In the genomic region with DNA sequence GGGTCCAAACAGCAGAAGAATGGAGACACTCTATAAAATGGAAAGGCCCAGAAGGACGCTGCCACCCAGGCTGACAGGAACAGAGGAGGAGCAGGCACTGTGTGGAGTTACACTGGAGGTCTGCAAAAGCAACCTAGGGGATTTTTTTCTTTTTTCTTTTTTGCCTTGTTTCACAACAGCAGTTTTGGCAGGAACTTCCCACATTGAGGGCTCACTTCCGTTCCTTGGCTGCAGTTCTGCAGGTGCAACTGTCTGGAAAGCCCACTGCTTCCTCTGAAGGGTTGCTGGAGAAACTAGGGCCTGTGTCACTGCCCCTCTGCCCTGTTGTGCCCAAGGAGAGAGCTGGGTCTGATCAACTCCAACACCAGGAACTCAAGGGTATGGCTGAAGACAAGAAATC, we compare ENCODE assay signal across 16 mouse cellular contexts. TPM values are rescaled to one million over a fixed set of nuclear protein-coding genes. Genes with fewer than 3 reads are reported as not detected.
A peak's percentile ranks its signal among the peaks of the same experiment; 100 is the strongest.
DNase-seq lines count a peak whose midpoint lies in the region; ATAC-seq and TF ChIP-seq lines count a peak whose summit lies in the region.
"Had no signal": no experiment of that assay in that cellular context is flagged by ENCODE, and none has a peak within 500 bp of the region (broad histone marks: within the 10 kb centered on the region; RNA-seq: fewer than 3 reads in every experiment).

No protein-coding gene starts in this region.

- H3K27ac ChIP-seq in liver, embryonic 15.5 days (replicated peaks), result 0 out of 2 replicates have a peak overlapping the region, but pooled peaks have one; percentile 24
- H3K27ac ChIP-seq in liver, embryonic 11.5 days (ENCODE audit: low read depth, low read length), result no peak overlapping the region
- H3K27ac ChIP-seq in CH12.LX (ENCODE audit: insufficient read depth, low read depth), result peak overlapping the region; percentile 18; the same call in 1 of the 2 replicates
- no peak overlapping the region for H3K27ac ChIP-seq in cerebellum, adult 2 months (ENCODE audit: insufficient read depth, low read length)
- H3K27ac ChIP-seq: heart, embryonic 15.5 days; hindbrain, embryonic 13.5 days; intestine, embryonic 15.5 days; liver, embryonic 14.5 days had no signal

- 16% methylated on average over 2 of the region's 2 CpGs for WGBS in liver, embryonic 15.5 days (ENCODE audit: insufficient replicate concordance)
- 35% methylated on average over 2 of the region's 2 CpGs for WGBS in liver, embryonic 11.5 days
- WGBS in cerebellum, adult 2 months, result 60% methylated on average over 2 of the region's 2 CpGs

- H3K79me2 ChIP-seq in CH12.LX (replicated peaks; ENCODE audit: control insufficient read depth, extremely low read depth, insufficient read depth, poor library complexity, severe bottlenecking), result no peaks in the 10 kb centered on the region

- no peak overlapping the region for H3K9ac ChIP-seq in liver, embryonic 15.5 days
- H3K9ac ChIP-seq in liver, embryonic 11.5 days (ENCODE audit: low read depth, low read length), result no peak overlapping the region
- 0 out of 2 replicates have a peak overlapping the region, but pooled peaks have one; percentile 7 for H3K9ac ChIP-seq in CH12.LX (ENCODE audit: insufficient read depth, low read depth)
- H3K9ac ChIP-seq: heart, embryonic 15.5 days; hindbrain, embryonic 13.5 days; intestine, embryonic 15.5 days; liver, embryonic 14.5 days had no signal

- TF ChIP-seq EP300 in CH12.LX (IDR thresholded peaks at IDR 0.05; ENCODE audit: low read length), result peak; percentile 83

- dilution Hi-C loops in CH12.LX (cut with MboI; ENCODE audit: extremely low pct_ligation_motif_present, extremely low pct_unique_long_range_greater_than_20kb, low sequenced_read_pairs), result no loop called here

- no peaks in the 10 kb centered on the region for H3K27me3 ChIP-seq in liver, embryonic 15.5 days
- H3K27me3 ChIP-seq in liver, embryonic 11.5 days (replicated peaks; ENCODE audit: control insufficient read depth, insufficient read depth, low read length), result no peaks in the 10 kb centered on the region
- H3K27me3 ChIP-seq in CH12.LX (replicated peaks), result no peaks in the 10 kb centered on the region
- H3K27me3 ChIP-seq in cerebellum, adult 2 months (ENCODE audit: control insufficient read depth, insufficient read depth, low read length), result no peaks in the 10 kb centered on the region
- H3K27me3 ChIP-seq: heart, embryonic 15.5 days; hindbrain, embryonic 13.5 days; intestine, embryonic 15.5 days had no signal

- no peak overlapping the region for H3K4me3 ChIP-seq in liver, embryonic 15.5 days (replicated peaks)
- no peak overlapping the region for H3K4me3 ChIP-seq in liver, embryonic 11.5 days (ENCODE audit: low read depth, low read length)
- no peak overlapping the region for H3K4me3 ChIP-seq in CH12.LX (replicated peaks in 1 of 3; ENCODE audit: low read depth in 2 of 3, low read length in 2 of 3, poor library complexity in 1 of 3)
- H3K4me3 ChIP-seq in cerebellum, adult 2 months (replicated peaks; ENCODE audit: insufficient read depth, low read depth, low read length), result no peak overlapping the region
- H3K4me3 ChIP-seq: heart, embryonic 15.5 days; hindbrain, embryonic 13.5 days; intestine, embryonic 15.5 days had no signal

- ATAC-seq in liver, embryonic 15.5 days (ENCODE audit: insufficient read depth), result no peak
- ATAC-seq in liver, embryonic 11.5 days (replicated peaks; ENCODE audit: low FRiP score), result no peak
- ATAC-seq in megakaryocyte, adult 5-6 weeks (ENCODE audit: poor library complexity, severe bottlenecking), result peak; percentile 93
- ATAC-seq: forebrain, embryonic 14.5 days; intestine, embryonic 15.5 days had no signal

- in situ Hi-C loops in CH12.LX (cut with MboI; ENCODE audit: low pct_ligation_motif_present, low pct_unique_long_range_greater_than_20kb, low sequenced_read_pairs), result no loop called here

- no peak for DNase-seq in liver, embryonic 11.5 days (ENCODE audit: low spot score)
- DNase-seq in CH12.LX (ENCODE audit: extremely low read depth), result peak; percentile 47
- DNase-seq in thymus, postnatal 14 days, result peak; percentile 60
- no peak for DNase-seq in kidney, postnatal 14 days
- DNase-seq in cerebellum, adult 2 months, result no peak
- DNase-seq: adrenal gland, adult 8-10 months; cerebellum, adult 9-11 months; heart, adult 11 months; kidney, postnatal 10 days had no signal

- peaks cover 5% of the 10 kb centered on the region; the same call in 1 of the 2 replicates for H3K4me1 ChIP-seq in liver, embryonic 15.5 days (replicated peaks)
- H3K4me1 ChIP-seq in liver, embryonic 11.5 days (replicated peaks; ENCODE audit: control insufficient read depth, insufficient read depth, low read length), result no peaks in the 10 kb centered on the region
- peaks cover 25 to 92% of the 10 kb centered on the region in 2 experiments for H3K4me1 ChIP-seq in CH12.LX (ENCODE audit: control insufficient read depth in 1 of 2, insufficient read depth in 2 of 2)
- peaks cover 7% of the 10 kb centered on the region for H3K4me1 ChIP-seq in cerebellum, adult 2 months (ENCODE audit: control insufficient read depth, insufficient read depth, low read length)

- H3K9me3 ChIP-seq in liver, embryonic 15.5 days (replicated peaks), result no peaks in the 10 kb centered on the region
- H3K9me3 ChIP-seq in liver, embryonic 11.5 days (ENCODE audit: control insufficient read depth, low read length), result no peaks in the 10 kb centered on the region
- no peaks in the 10 kb centered on the region for H3K9me3 ChIP-seq in CH12.LX (replicated peaks; ENCODE audit: low read length)
- H3K9me3 ChIP-seq: heart, embryonic 15.5 days; hindbrain, embryonic 13.5 days; intestine, embryonic 15.5 days had no signal

- no peak for TF ChIP-seq POLR2A in CH12.LX (IDR thresholded peaks at IDR 0.05; ENCODE audit: low read depth, low read length)
- no peak for TF ChIP-seq POLR2A in cerebellum, adult 2 months (IDR thresholded peaks at IDR 0.05; ENCODE audit: borderline replicate concordance, insufficient read depth, low read length)

- H3K36me3 ChIP-seq in liver, embryonic 15.5 days (replicated peaks), result no peaks in the 10 kb centered on the region
- no peaks in the 10 kb centered on the region for H3K36me3 ChIP-seq in liver, embryonic 11.5 days (ENCODE audit: control insufficient read depth, insufficient read depth, low read length)
- H3K36me3 ChIP-seq in CH12.LX (replicated peaks in 1 of 2; ENCODE audit: control insufficient read depth in 1 of 2, insufficient read depth in 1 of 2, low read length in 1 of 2), result peaks cover 0 to 4% of the 10 kb centered on the region in 2 experiments
- H3K36me3 ChIP-seq: heart, embryonic 15.5 days; hindbrain, embryonic 13.5 days; intestine, embryonic 15.5 days had no signal

- TF ChIP-seq CTCF in CH12.LX (conservative IDR thresholded peaks at IDR 0.05 in 1 of 2, IDR thresholded peaks at IDR 0.05 in 1 of 2; ENCODE audit: low read depth in 2 of 2, low read length in 2 of 2), result no peak
- no peak for TF ChIP-seq CTCF in cerebellum, adult 2 months (IDR thresholded peaks at IDR 0.05; ENCODE audit: borderline replicate concordance, insufficient read depth, low read depth, low read length)

- TF ChIP-seq RAD21 in CH12.LX (IDR thresholded peaks at IDR 0.05; ENCODE audit: low read depth, low read length), result no peak

- H3K4me2 ChIP-seq in liver, embryonic 15.5 days, result no peak overlapping the region
- no peak overlapping the region for H3K4me2 ChIP-seq in liver, embryonic 11.5 days
- 0 out of 2 replicates have a peak overlapping the region, but pooled peaks have one; percentile 21 for H3K4me2 ChIP-seq in CH12.LX (ENCODE audit: insufficient read depth, low read depth, poor library complexity, severe bottlenecking)
- H3K4me2 ChIP-seq: heart, embryonic 15.5 days; hindbrain, embryonic 13.5 days; intestine, embryonic 15.5 days had no signal

TF ChIP-seq in CH12.LX, 34 proteins besides CTCF, POLR2A, EP300 and RAD21 (continues in another document):
- TF ChIP-seq ELF1 (IDR thresholded peaks at IDR 0.05; ENCODE audit: low read depth, low read length), result peak; percentile 64
- no peak for TF ChIP-seq USF1 (IDR thresholded peaks at IDR 0.05; ENCODE audit: low read depth, low read length)
- peak; percentile 85 for TF ChIP-seq TCF12 (IDR thresholded peaks at IDR 0.05; ENCODE audit: low read depth, low read length)
- TF ChIP-seq MYC (IDR thresholded peaks at IDR 0.05; ENCODE audit: low read depth, low read length), result no peak
- peak; percentile 33; the same call in 1 of the 2 replicates for TF ChIP-seq BHLHE40 (IDR thresholded peaks at IDR 0.05; ENCODE audit: low read depth, low read length)
- TF ChIP-seq SMC3 (IDR thresholded peaks at IDR 0.05; ENCODE audit: low read depth, low read length), result no peak
- TF ChIP-seq PAX5 (IDR thresholded peaks at IDR 0.05; ENCODE audit: low read length), result no peak
- TF ChIP-seq KAT2A (IDR thresholded peaks at IDR 0.05; ENCODE audit: insufficient replicate concordance, low read length), result no peak
- no peak for TF ChIP-seq ZC3H11A (IDR thresholded peaks at IDR 0.05; ENCODE audit: low read depth, low read length)
- TF ChIP-seq SIN3A (IDR thresholded peaks at IDR 0.05; ENCODE audit: low read length), result peak; percentile 36; the same call in 1 of the 2 replicates
- no peak for TF ChIP-seq UBTF (IDR thresholded peaks at IDR 0.05; ENCODE audit: low read depth, low read length)
- no peak for TF ChIP-seq GABPA (IDR thresholded peaks at IDR 0.05; ENCODE audit: insufficient replicate concordance, low read depth, low read length)
- no peak for TF ChIP-seq NELFE (IDR thresholded peaks at IDR 0.05; ENCODE audit: low read depth, low read length)
- TF ChIP-seq USF2 (conservative IDR thresholded peaks at IDR 0.05; ENCODE audit: low read depth, low read length), result no peak
- peak; percentile 82 for TF ChIP-seq ZNF384 (IDR thresholded peaks at IDR 0.05; ENCODE audit: low read depth, low read length)

RNA-seq across cellular contexts. Expression of gene Rft1, which starts 12.4 kb away (rescaled TPM):
- polyA plus RNA-seq in liver, embryonic 15.5 days (2015; fragmentation: Nextera tagmentation; extraction: Ambion mirVana), result 3.8 and 4.3 TPM in 2 replicates
- polyA plus RNA-seq in liver, embryonic 11.5 days (2014; fragmentation: Nextera tagmentation; extraction: Ambion mirVana), result 9.7 and 9.8 TPM in 2 replicates
- total RNA-seq in CH12.LX (2012; rRNA removed) (12.0 and 13.5 TPM in 2 replicates), CH12.LX (2014; rRNA removed) (25.8 and 26.0 TPM in 2 replicates)
- 15.3 and 17.7 TPM in 2 replicates for polyA plus RNA-seq in CH12.LX (2012; ENCODE audit: insufficient read length, low read depth)
- total RNA-seq in megakaryocyte, adult 5-6 weeks (2015), result 7.4 and 11.0 TPM in 2 replicates
- 12.8 TPM in 2 replicates for total RNA-seq in megakaryocyte, adult 5-6 weeks (2017)
- polyA plus RNA-seq in cerebellum, adult 2 months (2012; rRNA removed), result 12.1 and 12.4 TPM in 2 replicates

RNA-seq across cellular contexts. Expression of gene Prkcd, which starts 15.7 kb away (rescaled TPM):
- polyA plus RNA-seq in liver, embryonic 15.5 days (2015; fragmentation: Nextera tagmentation; extraction: Ambion mirVana), result 20.0 and 21.5 TPM in 2 replicates
- 34.7 and 38.4 TPM in 2 replicates for polyA plus RNA-seq in liver, embryonic 11.5 days (2014; fragmentation: Nextera tagmentation; extraction: Ambion mirVana)
- 109 and 110 TPM in 2 replicates for total RNA-seq in CH12.LX (2012; rRNA removed)
- 119 and 122 TPM in 2 replicates for total RNA-seq in CH12.LX (2014; rRNA removed)
- 186 and 189 TPM in 2 replicates for polyA plus RNA-seq in CH12.LX (2012; ENCODE audit: insufficient read length, low read depth)
- total RNA-seq in megakaryocyte, adult 5-6 weeks (2015), result 274 and 291 TPM in 2 replicates
- 424 and 451 TPM in 2 replicates for total RNA-seq in megakaryocyte, adult 5-6 weeks (2017)
- 86.0 and 97.4 TPM in 2 replicates for polyA plus RNA-seq in cerebellum, adult 2 months (2012; rRNA removed)

Comparison
In these comparisons a context has a peak if more than half of its experiments do, and no peak if none do; other contexts are left out.
1. H3K27ac ChIP-seq: peak in liver, embryonic 15.5 days (single experiment) and CH12.LX (single experiment); none in liver, embryonic 11.5 days (single experiment) and cerebellum, adult 2 months (single experiment).
2. DNase-seq: peak in CH12.LX (single experiment) and thymus, postnatal 14 days (single experiment); none in liver, embryonic 11.5 days (single experiment), kidney, postnatal 14 days (single experiment) and cerebellum, adult 2 months (0 of 2).